Mouse (Mus musculus) T-cell, adult 66 days (primary cell): Measurements from ENCODE around the gene Prkx. TPM values are rescaled to one million over a fixed set of nuclear protein-coding genes. Genes with fewer than 3 reads are reported as not detected.

Experiments used
- total RNA-seq, 2 experiments: library from RNA; stranded (reverse); gene quantifications; 3 replicates in 1 of 2; 4 replicates in 1 of 2; pipeline ENCODE4 v1.2.4; 2023

Gene Prkx
- 10 to 100 TPM; 50.7 to 52.4 TPM for total RNA-seq

GRCm38 (mm10) chrX:77796238-77796835 is at the start of gene Prkx:
Gene Prkx (minus strand): TSS chrX:77796278.

Other genes starting within 250 kb of the Prkx start
- gene Pbsn, start 57.3 kb upstream of the Prkx start, total RNA-seq = not detected
- not detected for gene Gm14744, start 68.5 kb upstream of the Prkx start, total RNA-seq
- not detected for gene 5430402E10Rik, start 128.8 kb upstream of the Prkx start, total RNA-seq